9 mouse cellular contexts compared by ENCODE assay signal in genomic region chr2:158625231-158625630, GRCm38 (mm10). TPM values are rescaled to one million over a fixed set of nuclear protein-coding genes. Genes with fewer than 3 reads are reported as not detected.
DNase-seq lines count a peak whose midpoint lies in the region; ATAC-seq and TF ChIP-seq lines count a peak whose summit lies in the region.
"Had no signal": no experiment of that assay in that cellular context is flagged by ENCODE, and none has a peak within 500 bp of the region (broad histone marks: within the 10 kb centered on the region; RNA-seq: fewer than 3 reads in every experiment).

No protein-coding gene starts in this region.

- peak overlapping the region; percentile 76 for H3K9ac ChIP-seq in liver, embryonic 15.5 days
- H3K9ac ChIP-seq in stomach, embryonic 16.5 days (ENCODE audit: low read length) = peak overlapping the region; percentile 84

- H3K27me3 ChIP-seq in hindbrain, embryonic 10.5 days (ENCODE audit: insufficient read depth, poor library complexity, severe bottlenecking) = peaks cover 14% of the 10 kb centered on the region
- H3K27me3 ChIP-seq in liver, embryonic 15.5 days = peaks cover 25% of the 10 kb centered on the region
- H3K27me3 ChIP-seq in stomach, embryonic 16.5 days (ENCODE audit: control insufficient read depth, insufficient read depth, low read length) = peaks cover 14% of the 10 kb centered on the region; the same call in 1 of the 2 replicates

- TF ChIP-seq POLR2A in lung, adult 2 months (IDR thresholded peaks at IDR 0.05; ENCODE audit: borderline replicate concordance, extremely low read depth, low read depth, low read length) = no peak
- no peak; the same call in 1 of the 2 replicates for TF ChIP-seq POLR2A in bone marrow, adult 2 months (IDR thresholded peaks at IDR 0.05; ENCODE audit: borderline replicate concordance, control insufficient read depth, low read depth, low read length)

- peaks cover 4% of the 10 kb centered on the region; the same call in 1 of the 2 replicates for H3K4me1 ChIP-seq in lung, adult 2 months (ENCODE audit: control insufficient read depth, insufficient read depth, low read length)
- no peaks in the 10 kb centered on the region for H3K4me1 ChIP-seq in bone marrow, adult 2 months (ENCODE audit: control insufficient read depth, insufficient read depth, low read length)
- peaks cover 18% of the 10 kb centered on the region for H3K4me1 ChIP-seq in hindbrain, embryonic 10.5 days (replicated peaks)
- peaks cover 29% of the 10 kb centered on the region for H3K4me1 ChIP-seq in liver, embryonic 15.5 days (replicated peaks)
- H3K4me1 ChIP-seq in stomach, embryonic 16.5 days (ENCODE audit: control insufficient read depth, insufficient read depth, low read length) = peaks cover 5% of the 10 kb centered on the region; the same call in 1 of the 2 replicates

- H3K4me3 ChIP-seq in lung, adult 2 months (replicated peaks; ENCODE audit: extremely low read depth, low read depth, low read length) = peak overlapping the region; percentile 93
- H3K4me3 ChIP-seq in bone marrow, adult 2 months (replicated peaks; ENCODE audit: control insufficient read depth, low read depth, low read length) = peak overlapping the region; percentile 96
- H3K4me3 ChIP-seq in hindbrain, embryonic 10.5 days = peak overlapping the region; percentile 89
- peak overlapping the region; percentile 90 for H3K4me3 ChIP-seq in liver, embryonic 15.5 days (replicated peaks)
- peak overlapping the region; percentile 76 for H3K4me3 ChIP-seq in stomach, embryonic 16.5 days (replicated peaks; ENCODE audit: low read length)

- peak overlapping the region; percentile 86 for H3K4me2 ChIP-seq in liver, embryonic 15.5 days
- peak overlapping the region; percentile 93 for H3K4me2 ChIP-seq in stomach, embryonic 16.5 days (ENCODE audit: low read depth, low read length)

- H3K9me3 ChIP-seq in hindbrain, embryonic 10.5 days = no peaks in the 10 kb centered on the region
- H3K9me3 ChIP-seq in liver, embryonic 15.5 days (replicated peaks) = no peaks in the 10 kb centered on the region
- H3K9me3 ChIP-seq in stomach, embryonic 16.5 days (replicated peaks; ENCODE audit: control insufficient read depth, low read length) = no peaks in the 10 kb centered on the region

- H3K36me3 ChIP-seq in hindbrain, embryonic 10.5 days = peaks cover 39% of the 10 kb centered on the region
- peaks cover 28% of the 10 kb centered on the region for H3K36me3 ChIP-seq in liver, embryonic 15.5 days (replicated peaks)
- peaks cover 4% of the 10 kb centered on the region; the same call in 1 of the 2 replicates for H3K36me3 ChIP-seq in stomach, embryonic 16.5 days (ENCODE audit: control insufficient read depth, insufficient read depth, low read length)

- DNase-seq in lung, adult 2 months = no peak
- no peak for DNase-seq in lung, postnatal 14 days
- DNase-seq in hindbrain, embryonic 10.5 days (ENCODE audit: low spot score) = no peak
- no peak for DNase-seq in layer of hippocampus, postnatal 36 days
- DNase-seq in left cerebral cortex, adult 9 months (ENCODE audit: low spot score in 2 of 2) = no peak

- no peak for TF ChIP-seq CTCF in lung, adult 2 months (IDR thresholded peaks at IDR 0.05; ENCODE audit: insufficient read depth, low read length)
- no peak for TF ChIP-seq CTCF in bone marrow, adult 2 months (IDR thresholded peaks at IDR 0.05; ENCODE audit: control insufficient read depth, insufficient read depth, low read length)

- ATAC-seq in liver, embryonic 15.5 days (ENCODE audit: insufficient read depth) = peak; percentile 59
- peak; percentile 39; the same call in 1 of the 2 replicates for ATAC-seq in stomach, embryonic 16.5 days (ENCODE audit: insufficient read depth, low FRiP score)

- peak overlapping the region; percentile 88 for H3K27ac ChIP-seq in bone marrow, adult 2 months (ENCODE audit: control insufficient read depth, insufficient read depth, low read depth, low read length, poor library complexity)
- peak overlapping the region; percentile 94 for H3K27ac ChIP-seq in hindbrain, embryonic 10.5 days
- H3K27ac ChIP-seq in liver, embryonic 15.5 days (replicated peaks) = peak overlapping the region; percentile 82
- H3K27ac ChIP-seq in stomach, embryonic 16.5 days (ENCODE audit: low read length) = peak overlapping the region; percentile 95

- WGBS in lung, adult 2 months = under 1% methylated on average over 44 of the region's 44 CpGs
- WGBS in bone marrow, adult 2 months = under 1% methylated on average over 44 of the region's 44 CpGs
- WGBS in hindbrain, embryonic 10.5 days = under 1% methylated on average over 44 of the region's 44 CpGs
- under 1% methylated on average over 42 of the region's 44 CpGs for WGBS in liver, embryonic 15.5 days (ENCODE audit: insufficient replicate concordance)
- WGBS in stomach, embryonic 16.5 days = under 1% methylated on average over 39 of the region's 44 CpGs

RNA-seq across cellular contexts. Expression of gene Actr5, which starts 0.5 kb away (rescaled TPM):
- polyA plus RNA-seq in lung, adult 2 months (2012; rRNA removed) = 8.1 and 9.0 TPM in 2 replicates
- polyA plus RNA-seq in bone marrow, adult 2 months (2011; ENCODE audit: insufficient read depth, insufficient read length, low replicate concordance, missing spikeins) = 10.9 and 12.9 TPM in 2 replicates
- 14.7 and 16.4 TPM in 2 replicates for polyA plus RNA-seq in hindbrain, embryonic 10.5 days (2016; fragmentation: Nextera tagmentation; extraction: Ambion mirVana)
- 5.1 and 5.3 TPM in 2 replicates for polyA plus RNA-seq in liver, embryonic 15.5 days (2015; fragmentation: Nextera tagmentation; extraction: Ambion mirVana)
- 2.7 and 3.1 TPM in 2 replicates for polyA plus RNA-seq in stomach, embryonic 16.5 days (2015; fragmentation: Nextera tagmentation; extraction: Ambion mirVana)
- 10 to 100 TPM in 1 of 2 experiments, 1 to 10 TPM in 1; 9.9 to 13.1 TPM for total RNA-seq in layer of hippocampus, postnatal 36 days (2021)

RNA-seq across cellular contexts. Expression of gene Slc32a1, which starts 14.7 kb away (rescaled TPM):
- polyA plus RNA-seq in lung, adult 2 months (2012; rRNA removed) = not detected in 2 replicates
- polyA plus RNA-seq in bone marrow, adult 2 months (2011; ENCODE audit: insufficient read depth, insufficient read length, low replicate concordance, missing spikeins) = not detected in 2 replicates
- 0.35 and 1.4 TPM in 2 replicates for polyA plus RNA-seq in hindbrain, embryonic 10.5 days (2016; fragmentation: Nextera tagmentation; extraction: Ambion mirVana)
- polyA plus RNA-seq in liver, embryonic 15.5 days (2015; fragmentation: Nextera tagmentation; extraction: Ambion mirVana) = not detected in 2 replicates
- polyA plus RNA-seq in stomach, embryonic 16.5 days (2015; fragmentation: Nextera tagmentation; extraction: Ambion mirVana) = not detected in 2 replicates
- 10 to 100 TPM; 65.9 to 69.9 TPM for total RNA-seq in layer of hippocampus, postnatal 36 days (2021)
- total RNA-seq: heart, postnatal 14 days had no signal

RNA-seq across cellular contexts. Expression of gene Ppp1r16b, which starts 40.0 kb away (rescaled TPM):
- 31.6 and 43.5 TPM in 2 replicates for polyA plus RNA-seq in lung, adult 2 months (2012; rRNA removed)
- polyA plus RNA-seq in bone marrow, adult 2 months (2011; ENCODE audit: insufficient read depth, insufficient read length, low replicate concordance, missing spikeins) = 3.8 and 5.3 TPM in 2 replicates
- polyA plus RNA-seq in hindbrain, embryonic 10.5 days (2016; fragmentation: Nextera tagmentation; extraction: Ambion mirVana) = 3.0 and 3.5 TPM in 2 replicates
- polyA plus RNA-seq in liver, embryonic 15.5 days (2015; fragmentation: Nextera tagmentation; extraction: Ambion mirVana) = 1.2 and 1.6 TPM in 2 replicates
- polyA plus RNA-seq in stomach, embryonic 16.5 days (2015; fragmentation: Nextera tagmentation; extraction: Ambion mirVana) = 3.5 and 4.1 TPM in 2 replicates
- total RNA-seq in layer of hippocampus, postnatal 36 days (2021) = 100 to 1,000 TPM; 135 to 156 TPM
